Mouse (Mus musculus) Muller cell, postnatal 12 days (primary cell): ENCODE measurements around the gene Arhgap9.

Source experiments
- DNase-seq: peaks from one replicate; pipeline ENCODE4 v3.0.0-alpha.2; 2015; ENCODE audit errors: inconsistent ontology term

Gene Arhgap9

DNA sequence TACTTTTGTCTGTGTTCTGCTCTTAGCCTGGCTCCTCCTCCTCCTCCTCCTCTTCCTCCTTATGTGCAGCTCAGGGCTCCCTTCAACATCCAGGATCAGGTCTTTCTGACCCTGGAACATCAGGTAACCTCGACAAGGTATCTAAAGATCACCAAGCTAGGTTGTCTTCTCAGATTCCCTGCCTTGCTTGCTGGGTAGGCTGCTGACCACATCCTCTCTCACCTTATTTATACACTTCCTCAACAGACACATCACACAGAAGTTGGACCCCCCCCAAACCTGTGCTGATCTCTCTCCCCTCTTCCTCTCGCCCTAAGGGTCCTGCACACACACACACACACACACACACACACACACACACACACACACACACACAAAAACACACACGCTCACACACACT, at the start of gene Arhgap9:
Gene Arhgap9, plus strand, starts transcription at position 344 of the 400 bp plus-strand sequence.
- no peak for DNase-seq

GRCm38 (mm10) chr10:127272371-127272770, 49.4 kb upstream of the Arhgap9 start:
- DNase-seq, result no peak

DNA sequence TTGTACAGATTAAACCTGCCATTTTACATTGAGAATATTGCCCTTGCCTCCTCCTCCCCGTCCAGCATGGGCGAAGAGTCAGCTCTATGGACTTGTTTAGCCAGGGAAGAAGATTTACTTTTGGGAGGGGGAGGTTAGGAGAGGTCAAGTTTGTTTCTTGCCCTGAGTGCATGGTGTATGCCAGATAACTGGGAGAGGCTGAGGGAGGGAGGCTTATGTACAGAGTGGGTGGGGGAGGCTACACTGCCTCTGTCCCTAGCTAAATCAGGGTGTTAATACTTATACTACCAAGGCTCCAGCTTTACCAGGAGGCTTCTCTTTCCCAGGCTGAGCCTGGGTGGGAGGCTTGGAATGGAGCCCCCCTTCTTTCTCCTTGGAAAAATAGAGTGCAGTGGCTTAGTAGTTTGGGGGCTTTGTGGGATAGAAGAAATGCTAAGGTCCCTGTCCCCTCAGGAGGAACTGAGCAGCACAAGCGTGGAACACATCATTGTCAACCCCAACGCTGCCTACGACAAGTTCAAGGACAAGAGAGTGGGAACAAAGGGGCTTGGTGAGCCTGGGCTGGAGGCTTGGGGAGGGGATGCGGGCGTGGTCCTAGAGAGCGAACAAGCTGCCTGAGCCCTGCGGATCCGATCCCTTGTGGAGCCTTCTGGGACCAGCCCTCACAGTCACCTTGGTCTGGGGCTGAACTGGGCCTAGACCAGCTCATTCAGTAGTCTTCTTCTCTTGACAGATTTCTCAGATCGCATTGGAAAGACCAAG, 47.3 kb upstream of the Arhgap9 start:
- DNase-seq, result no peak

DNA sequence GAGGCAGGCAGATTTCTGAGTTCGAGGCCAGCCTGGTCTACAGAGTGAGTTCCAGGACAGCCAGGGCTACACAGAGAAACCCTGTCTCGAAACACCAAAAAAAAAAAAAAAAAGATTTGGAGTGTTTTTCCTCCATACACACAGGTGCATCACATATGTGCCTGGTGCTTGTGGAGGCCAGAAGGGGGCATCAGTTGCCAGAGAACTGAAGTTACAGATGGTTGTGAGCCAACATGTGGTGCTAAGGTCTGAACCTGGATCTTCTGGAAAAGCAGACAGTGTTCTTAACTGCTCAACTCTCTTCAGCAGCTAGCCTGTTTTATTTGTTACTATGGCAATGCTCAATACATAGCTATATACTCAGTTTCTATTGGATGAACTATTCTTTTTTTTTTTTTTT, 42.0 kb upstream of the Arhgap9 start:
- DNase-seq, result no peak

- DNase-seq, result no peak
These were observed 40.4 kb upstream of the Arhgap9 start for GRCm38 (mm10) chr10:127281316-127281715.

DNA sequence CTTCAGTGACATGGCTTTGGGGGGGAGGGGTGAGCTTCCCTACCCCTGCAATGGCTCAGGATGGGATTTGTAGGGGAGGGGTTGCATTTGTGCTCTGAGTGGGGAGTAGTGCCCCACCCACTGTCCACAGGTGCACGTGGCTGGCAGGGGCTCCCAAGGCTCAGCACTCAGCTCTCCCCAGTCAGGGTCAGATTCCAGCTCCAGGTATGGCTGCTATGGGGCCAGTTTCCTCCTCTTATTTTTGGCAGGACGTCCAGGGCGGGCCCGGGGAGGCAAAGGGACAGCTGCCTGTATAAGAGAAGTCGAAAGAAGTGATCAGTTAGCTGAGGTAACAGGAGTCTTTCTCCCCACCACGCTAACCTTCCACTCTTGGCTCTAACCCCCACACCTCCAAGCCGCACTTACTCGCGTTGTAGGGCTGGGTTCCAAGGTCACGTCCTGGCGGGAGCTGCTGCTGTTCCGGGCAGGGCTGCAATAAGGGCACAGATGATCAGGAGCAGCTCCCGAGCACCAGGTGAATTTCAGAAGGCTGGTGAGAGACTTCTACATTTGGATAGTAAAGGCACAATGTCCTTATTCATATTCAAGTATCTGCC, 39.0 kb upstream of the Arhgap9 start:
- DNase-seq, result no peak

DNA sequence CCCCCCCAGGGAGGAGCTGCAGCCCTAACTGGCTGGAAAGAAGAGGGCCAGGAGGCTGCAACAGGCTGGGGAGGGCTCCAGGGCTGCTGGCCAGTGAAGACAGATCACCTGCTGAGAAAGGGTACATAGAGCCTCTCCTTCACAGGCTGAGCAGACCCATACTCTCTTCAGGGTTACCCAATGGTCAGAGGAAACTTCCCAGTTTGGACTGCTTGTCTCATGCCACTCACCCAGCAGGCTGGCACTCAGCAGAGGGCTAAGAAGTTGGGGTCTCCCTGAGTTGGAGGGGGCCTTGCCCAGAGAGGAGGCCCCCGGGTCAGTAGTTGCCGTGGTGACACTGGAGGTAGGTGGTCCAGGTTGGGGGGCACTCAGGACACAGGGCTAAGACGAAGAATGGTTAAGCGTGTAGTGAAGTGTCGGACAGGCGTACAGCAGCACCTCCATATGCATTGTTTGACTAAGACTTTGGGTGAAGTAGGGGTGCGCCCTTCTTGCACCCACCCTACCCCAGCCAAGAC, 37.6 kb upstream of the Arhgap9 start:
- DNase-seq, result no peak

DNA sequence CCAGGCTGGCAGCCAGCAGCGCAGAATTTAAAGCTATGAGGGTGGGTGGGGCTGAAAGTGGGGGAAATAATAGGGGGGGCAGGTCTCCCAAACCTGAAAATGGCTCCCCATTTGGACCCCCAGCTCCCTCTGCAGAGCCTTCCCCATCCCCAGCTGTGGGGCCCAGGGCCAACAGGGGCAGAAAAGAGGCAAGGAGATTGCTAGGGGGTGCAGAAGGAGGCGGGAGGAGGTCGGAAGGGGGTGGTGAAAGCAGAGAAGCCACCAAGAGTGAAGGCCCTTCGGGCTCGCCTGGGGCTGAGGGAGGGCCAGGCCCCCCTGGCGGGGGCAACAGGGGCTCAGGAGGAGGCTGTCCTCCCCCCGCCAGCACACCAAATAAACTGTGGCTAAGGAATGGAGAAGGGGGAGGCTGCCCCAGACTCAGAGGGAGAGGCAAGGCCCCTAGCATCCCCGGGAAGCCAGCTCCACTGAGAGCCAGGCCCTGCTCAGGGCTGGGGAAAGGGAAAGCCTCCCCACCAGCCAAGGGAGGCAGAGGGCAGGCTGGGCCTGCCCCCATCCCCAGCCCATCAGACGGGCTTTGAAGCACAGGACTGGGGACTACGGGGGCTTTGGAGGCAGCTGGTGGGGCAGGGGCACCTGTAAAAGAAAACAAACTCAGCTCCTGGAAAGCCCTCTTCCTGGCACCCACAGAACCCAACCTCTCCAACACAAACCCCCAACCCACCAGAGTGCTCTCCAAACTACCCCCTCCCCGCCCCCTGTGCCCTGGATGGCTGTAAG, 36.9 kb upstream of the Arhgap9 start:
- DNase-seq, result no peak

GRCm38 (mm10) chr10:127285644-127286043, 36.1 kb upstream of the Arhgap9 start:
- DNase-seq, result no peak

- no peak for DNase-seq
These were observed 35.6 kb upstream of the Arhgap9 start for GRCm38 (mm10) chr10:127286194-127286593.

DNA sequence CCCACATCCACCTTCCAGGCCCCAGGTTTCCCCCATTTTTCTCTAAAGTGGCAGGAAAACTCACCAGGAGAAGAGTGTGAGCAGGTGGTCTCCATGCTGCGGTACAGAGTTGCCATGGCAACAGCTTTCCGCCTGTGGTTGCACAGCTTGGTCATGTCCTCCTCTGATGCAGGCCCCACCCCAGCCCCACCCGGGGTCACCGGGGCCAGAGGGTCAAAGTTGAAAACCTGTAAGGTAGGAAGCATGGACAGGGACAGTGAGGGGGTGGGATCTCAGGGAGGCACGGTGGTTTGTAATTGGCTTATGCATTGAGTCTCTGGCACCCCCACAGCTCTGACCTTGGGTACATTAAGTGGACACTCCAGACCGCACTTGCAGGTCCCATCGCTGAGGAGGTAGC, 35.0 kb upstream of the Arhgap9 start:
- no peak for DNase-seq

GRCm38 (mm10) chr10:127287271-127287935, 34.4 kb upstream of the Arhgap9 start:
- DNase-seq, result no peak

DNA sequence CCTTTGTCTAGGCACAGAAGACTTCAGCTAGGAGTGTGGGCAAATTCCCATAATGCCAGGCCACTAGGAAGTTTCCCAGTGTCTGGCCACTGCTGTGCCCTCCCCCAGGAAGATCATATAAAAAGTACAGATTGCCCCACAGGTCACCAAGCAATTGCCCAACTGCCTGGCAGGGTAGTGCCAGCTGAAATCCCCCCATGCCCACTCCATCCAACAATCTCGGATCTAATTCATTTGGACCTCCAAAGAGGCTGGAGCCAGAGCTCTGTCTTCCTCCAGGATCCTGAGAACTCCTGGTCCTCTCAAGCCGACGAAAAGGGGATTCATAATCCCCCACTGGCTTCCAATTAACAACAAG, 33.8 kb upstream of the Arhgap9 start:
- DNase-seq, result no peak

DNA sequence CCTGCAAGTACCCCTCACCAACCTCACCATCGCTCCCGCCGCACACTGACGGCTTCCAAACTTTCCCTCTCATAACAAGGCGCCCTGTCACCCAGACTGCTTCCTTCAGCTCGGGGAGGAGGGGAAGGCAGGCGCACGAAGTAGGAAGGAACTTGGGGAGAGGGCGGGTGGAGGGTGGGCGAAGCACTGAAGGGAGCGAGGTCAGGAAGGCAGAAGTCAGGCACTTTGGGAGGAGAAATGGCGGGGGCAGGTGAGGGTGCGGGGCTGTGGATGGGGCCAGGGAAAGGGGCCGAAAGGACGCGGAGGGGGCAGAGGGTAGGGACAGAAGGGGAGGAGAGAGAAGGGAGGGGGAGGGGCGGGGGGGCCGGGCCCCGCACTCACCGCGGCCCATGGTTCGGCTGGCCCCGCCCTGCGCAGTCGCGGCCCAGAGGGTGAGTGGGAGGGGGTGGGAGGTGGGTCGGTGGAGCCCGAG, 33.4 kb upstream of the Arhgap9 start:
- no peak for DNase-seq

GRCm38 (mm10) chr10:127288800-127289572, 32.8 kb upstream of the Arhgap9 start, which contains the start of gene Mbd6:
Gene Mbd6, minus strand, starts transcription at chr10:127289018.
- DNase-seq, result peak; percentile 94

DNA sequence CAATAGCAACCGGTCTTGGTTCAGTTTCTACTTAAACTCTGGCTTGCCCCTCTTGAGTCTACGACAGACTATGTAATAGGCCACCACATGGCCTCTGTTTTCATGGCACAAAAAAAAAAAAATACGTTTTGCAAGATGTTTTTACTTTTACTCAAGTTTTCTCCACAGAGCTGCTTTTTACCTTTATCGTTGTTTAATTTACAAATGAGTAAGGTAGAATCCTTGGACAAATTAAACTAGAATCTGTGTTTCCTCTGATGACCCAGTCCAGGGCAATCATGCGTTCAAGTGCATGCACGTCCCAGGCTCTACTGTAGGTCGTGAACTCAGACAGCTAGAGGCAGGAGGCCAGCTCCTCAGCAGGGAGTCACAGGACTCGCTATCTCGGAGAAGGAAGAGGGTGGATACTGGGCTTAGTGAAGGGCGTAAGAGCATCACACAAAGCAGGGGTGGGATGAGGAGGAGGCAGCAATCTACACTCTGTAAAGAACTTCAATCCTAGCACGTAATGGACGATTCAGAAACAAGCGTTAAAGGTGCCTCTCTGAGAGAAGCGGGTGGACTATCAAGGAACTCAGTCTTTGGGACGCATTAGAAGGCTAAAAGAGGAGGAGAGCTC, 32.1 kb upstream of the Arhgap9 start:
- peak; percentile 84 for DNase-seq

DNA sequence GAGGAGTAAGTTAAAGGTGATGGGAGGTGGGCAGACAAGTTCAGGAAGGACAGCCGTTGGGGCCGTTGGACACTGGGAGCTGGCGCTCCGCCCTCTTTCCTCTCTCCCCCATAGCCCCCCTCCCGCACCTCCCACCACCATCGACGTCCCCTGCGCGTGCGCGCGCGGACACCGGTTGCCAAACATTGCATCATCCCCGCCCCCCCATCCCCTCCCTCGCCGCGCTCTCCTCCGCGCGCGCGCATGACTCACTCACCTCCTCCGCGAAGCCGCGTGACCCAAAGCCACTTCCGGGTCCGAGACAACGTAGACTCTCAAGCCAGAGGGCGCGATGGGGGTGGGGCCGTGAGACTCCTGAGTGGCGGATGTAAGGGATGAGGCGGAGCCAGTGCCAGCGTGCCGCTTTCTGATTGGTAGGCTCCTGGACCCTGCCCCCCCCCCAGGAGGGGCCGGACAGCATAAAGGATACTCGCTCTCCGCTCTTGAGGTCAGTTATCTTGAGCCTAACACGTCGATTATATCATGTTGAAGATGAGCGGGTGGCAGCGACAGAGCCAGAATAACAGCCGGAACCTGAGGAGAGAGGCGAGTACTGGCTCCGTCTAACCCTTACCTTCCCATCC, 31.3 kb upstream of the Arhgap9 start:
- DNase-seq, result peak; percentile 100

DNA sequence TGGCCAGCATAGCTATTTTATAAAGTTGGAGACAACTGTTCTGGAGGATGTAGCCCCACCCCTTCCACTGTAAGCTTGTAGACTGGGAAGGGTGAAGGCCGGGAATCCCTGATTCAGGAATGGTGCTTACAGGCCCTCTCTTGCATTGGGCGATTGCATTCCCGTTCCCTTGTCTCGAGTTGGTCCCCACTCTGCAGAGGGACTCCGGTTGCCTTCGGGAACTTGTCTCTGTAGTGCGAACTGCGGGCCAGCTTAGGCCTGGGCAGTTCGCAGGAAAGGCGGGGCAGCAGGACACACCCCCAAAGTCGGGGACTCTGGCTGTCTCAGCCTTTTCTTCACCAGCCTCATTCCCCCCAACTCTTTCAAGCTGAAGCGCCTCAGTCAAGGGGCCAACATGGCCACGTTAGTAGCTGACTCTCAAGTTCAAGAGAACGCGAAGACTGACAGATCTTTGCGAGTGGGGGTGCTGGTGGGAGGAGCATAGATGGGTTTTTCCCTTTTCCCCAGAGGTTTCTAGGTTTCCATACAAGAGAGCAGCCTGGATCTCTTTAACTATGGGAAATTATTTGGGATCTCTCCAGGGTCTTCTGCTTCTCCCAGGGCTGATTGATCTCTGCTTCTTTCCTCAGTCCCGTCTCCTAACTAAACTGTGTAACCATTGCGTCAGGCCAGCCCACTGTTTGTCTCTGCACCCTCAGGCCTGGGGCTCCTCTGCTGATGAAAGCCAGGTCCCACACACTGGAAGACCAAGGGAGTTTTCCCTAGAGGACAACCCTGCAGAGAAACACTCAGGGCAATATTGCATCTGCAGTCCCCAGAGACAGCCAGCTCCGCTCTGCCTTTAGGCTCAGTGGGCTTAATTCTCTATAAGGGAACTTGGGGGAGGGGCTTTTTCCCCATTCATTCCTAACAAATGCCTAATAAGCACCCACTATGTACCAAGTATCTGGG, 30.6 kb upstream of the Arhgap9 start:
- DNase-seq, result no peak
